Mouse (Mus musculus): ENCODE results near the gene Jade1.
A peak's percentile ranks its signal among the peaks of the same experiment; 100 is the strongest.

Jade1 gene

GRCm38 (mm10) chr3:41552777-41553548 lies 2.6 kb upstream of the Jade1 start:
- no peak for DNase-seq

GRCm38 (mm10) chr3:41553681-41554080 lies 1.9 kb upstream of the Jade1 start:
- DNase-seq, result no peak

GRCm38 (mm10) chr3:41554480-41555475 lies 753 bp upstream of the Jade1 start:
- DNase-seq, result no peak

- no peak for DNase-seq
These were observed 1.1 kb downstream of the Jade1 start for GRCm38 (mm10) chr3:41556451-41557266.

DNA sequence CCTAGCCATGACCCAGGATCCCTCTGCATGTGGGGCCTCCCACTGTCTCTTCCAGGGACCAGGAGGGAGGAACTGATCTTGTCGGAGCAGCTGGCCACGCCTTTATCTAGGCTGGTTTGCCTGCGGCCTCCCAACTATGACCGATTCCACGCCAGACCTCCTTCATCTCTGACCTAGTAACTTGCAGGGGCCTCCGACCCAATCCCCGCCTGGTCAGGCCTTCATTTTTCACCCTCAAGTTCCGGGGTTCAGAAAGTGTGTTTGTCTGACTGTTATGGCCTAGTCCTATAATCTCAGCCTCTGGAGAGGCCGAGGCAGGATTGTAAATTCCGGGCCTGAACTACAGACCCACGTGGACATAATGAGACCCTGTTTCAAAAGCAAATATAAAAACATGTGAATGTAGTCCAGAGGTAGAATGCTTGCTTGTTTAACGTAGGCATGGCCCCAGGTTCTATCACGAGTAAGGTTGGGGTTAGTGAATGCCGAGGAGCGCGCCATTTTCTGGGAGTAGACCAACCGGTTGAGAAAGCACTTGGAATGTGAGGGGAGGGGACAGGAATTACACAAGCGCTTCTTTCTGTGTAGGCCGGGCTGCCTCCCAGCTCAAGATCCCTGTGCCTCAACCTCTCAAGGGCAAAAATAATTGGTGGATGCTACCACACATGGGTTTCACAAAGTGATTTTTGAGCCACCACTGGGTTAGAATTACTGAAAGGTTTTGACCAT lies 1.9 kb downstream of the Jade1 start:
- no peak for DNase-seq

- no peak for DNase-seq
These were observed 5.0 kb downstream of the Jade1 start for GRCm38 (mm10) chr3:41560489-41560888.

DNA sequence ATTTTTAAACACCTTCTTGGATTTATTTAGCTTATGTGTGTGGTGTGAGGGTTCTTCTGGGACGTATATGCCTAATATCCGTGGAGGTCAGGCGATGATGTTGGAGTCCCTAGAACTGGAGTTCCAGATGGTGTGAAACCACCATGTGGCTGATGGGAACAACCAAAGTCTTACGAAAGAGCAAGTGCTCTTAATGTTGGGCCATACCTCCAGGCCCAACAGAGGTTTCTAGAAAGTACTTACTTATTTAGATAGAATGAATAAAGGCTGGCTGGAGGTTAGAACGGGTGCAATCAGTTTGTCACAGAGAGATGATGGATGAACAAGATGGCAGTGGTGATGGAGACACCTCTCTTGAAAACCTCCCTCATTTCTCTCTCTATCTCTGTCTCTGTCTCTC lies 6.3 kb downstream of the Jade1 start:
- DNase-seq, result no peak

GRCm38 (mm10) chr3:41563211-41563931 lies 7.8 kb downstream of the Jade1 start:
- peak; percentile 80 to 82 for DNase-seq

- peak; percentile 19 to 38 for DNase-seq
These were observed 8.5 kb downstream of the Jade1 start for GRCm38 (mm10) chr3:41563997-41564396.

DNA sequence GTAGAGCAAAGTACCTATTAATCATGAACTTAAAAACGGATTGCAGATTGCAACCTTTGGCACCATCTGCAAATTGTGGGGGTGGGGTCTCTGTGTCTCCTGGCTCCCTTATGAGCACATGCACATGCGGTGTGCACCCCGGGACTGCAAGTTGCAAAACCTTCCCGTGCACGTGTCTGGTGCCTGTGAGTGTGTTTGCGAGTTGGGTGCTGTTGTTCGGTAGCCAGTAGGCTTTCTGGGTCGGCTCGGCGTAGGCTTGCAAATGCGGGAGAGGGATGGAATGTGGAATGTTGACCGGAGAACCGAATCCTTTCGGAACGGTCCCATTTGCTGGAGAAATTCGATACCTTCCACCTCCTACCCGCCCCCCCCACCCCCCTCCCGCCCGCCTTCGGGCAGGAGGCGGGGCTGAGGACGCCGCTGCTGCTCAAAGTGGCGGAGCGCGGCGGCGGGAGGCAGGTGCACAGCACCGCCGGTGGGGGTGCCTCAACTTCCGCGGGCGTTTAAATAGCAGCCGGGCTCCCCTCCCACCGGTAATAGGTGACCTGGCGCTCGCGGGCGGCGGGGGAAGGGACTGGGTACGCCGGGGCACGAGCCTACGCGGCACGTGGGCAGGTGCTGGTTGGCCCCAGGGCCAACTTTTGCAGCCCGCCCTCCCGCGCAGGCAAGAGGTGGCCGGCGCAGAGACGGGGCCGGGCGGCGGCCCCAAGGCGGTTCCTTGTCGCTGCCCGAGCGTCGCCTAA lies 9.1 kb downstream of the Jade1 start:
- DNase-seq, result peak; percentile 72 to 82

- peak; percentile 79 to 86 for DNase-seq
These were observed 9.9 kb downstream of the Jade1 start for GRCm38 (mm10) chr3:41565410-41565823.

DNA sequence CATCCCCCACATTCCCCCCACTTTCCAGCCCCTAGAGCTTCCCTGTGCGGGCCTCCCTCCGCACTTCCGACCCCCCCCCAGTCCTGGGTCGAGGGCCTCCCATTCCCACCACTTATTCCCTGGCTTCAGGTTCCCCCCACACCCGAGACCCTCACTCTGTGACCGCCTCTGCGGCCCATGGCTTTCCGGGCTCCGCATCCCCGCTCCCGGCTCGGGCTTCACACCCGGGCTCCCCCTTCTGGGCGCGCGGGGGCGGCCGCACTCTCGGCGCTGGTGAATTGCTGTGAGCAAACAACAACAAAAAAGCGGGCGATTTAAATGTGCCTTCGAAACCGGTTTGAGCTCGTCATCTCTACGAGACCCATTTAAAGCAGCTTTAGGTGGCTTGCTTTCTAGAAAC lies 10.4 kb downstream of the Jade1 start:
- peak; percentile 86 for DNase-seq

DNA sequence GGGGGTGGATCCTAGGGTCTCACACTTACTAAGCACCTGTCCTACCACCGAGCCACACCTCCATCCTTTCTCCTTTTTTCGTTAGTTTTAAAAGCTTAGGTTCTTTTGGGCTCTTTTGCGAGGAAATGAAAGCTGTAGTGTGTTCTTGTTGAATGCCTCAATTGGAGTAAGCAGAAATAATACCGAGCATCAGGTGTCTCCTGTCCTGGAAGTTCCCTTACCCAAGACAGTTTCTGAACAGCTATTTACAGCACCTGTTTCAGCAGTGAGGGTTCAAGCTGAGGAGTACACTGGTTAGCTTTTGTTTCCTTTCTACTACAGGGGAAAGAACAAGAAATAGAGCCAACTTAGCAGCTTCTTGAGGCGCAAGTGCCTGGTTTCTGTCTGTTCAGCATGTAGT lies 14.4 kb downstream of the Jade1 start:
- no peak for DNase-seq

DNA sequence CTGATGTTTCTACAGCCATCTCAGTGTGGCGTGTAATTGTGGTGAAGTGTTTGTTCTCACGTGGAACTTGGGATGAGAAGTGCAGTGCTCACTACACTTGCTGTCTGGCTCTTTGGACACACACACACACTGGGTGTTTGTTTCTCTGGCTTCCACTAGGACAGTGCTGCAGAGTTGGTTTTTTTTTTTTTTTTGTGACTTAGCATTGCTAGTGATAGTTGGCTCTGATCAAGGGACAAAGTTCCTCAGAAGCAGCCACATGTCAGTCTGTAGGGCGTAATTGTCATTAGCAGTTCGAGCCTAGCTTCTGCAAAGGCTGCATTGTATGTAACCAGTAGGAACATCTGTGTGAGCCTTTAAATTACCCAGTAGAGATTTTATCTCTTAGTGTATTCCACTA lies 16.6 kb downstream of the Jade1 start:
- DNase-seq, result no peak

DNA sequence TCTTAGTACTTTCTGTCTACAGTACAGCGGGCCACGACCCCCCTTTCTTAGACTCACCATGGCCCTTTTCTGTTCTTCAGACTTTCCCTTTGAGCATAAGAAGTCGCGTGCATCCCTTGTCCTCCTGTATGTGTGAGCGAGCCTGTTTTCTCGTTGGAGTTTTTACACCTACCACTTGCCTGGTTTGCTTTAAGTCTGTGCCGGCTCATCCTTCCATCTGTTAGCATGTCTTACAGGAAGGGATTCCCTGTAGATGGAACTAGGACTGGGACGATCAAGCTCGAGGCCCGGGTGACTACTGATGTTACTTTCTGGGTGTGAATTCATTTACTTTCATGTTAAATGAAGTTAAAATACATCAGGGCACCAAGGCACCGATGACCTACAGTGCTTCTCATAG lies 17.4 kb downstream of the Jade1 start:
- no peak for DNase-seq

DNA sequence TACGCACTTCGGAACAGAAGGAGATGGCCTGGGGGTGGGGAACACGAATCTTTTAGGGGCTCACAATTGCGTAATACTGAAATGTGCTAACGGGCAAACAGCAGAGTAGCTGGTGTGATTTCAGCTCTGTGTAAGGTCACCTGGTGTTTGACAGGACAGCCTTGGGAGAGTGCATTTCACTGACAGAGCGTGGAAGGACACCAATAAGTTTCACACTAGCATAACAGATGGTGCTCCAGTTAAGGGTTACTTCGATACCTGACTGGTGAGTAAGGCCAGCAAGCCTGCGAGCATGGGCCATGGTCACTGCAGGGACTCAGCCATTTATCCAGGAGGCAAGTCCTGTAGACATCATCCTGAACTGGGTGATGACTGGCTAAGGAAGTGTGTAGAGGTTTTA lies 18.7 kb downstream of the Jade1 start:
- DNase-seq, result no peak

DNA sequence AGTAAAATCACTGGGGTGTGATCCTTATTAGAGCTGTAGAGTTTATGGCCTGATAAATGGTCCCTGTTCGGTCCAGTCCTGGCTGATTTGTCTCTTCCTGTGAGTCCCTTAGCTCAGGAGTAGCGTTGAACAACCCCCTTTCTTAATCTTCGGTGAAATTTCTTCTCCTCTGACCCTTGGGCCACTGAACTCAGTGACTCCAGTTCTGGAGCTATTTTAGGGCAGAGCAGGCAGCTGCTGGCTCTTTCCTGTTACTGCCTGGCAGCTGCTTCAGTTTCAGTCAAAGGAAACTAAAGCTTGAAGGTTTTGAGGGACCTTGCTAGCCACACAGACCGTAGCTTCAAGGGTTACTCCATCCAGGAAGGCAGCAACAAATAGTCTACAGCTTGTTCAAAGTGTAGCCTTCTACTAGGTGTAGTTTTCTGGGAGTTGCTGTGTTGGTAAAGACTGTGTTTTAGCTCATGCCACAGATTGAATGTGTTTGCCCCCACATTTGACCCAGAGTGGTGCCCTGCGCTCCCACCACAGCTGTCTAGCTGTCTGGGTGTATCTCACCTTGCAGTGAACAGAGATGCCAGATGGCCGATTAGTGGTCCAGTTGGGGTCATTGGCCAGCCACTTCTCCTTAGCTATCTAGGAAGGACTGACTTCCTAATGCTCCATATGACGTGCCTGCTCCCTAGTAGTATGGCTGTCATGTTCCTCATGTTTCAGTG lies 19.3 kb downstream of the Jade1 start:
- DNase-seq, result no peak

- no peak for DNase-seq
These were observed 20.4 kb downstream of the Jade1 start for GRCm38 (mm10) chr3:41575971-41576370.

DNA sequence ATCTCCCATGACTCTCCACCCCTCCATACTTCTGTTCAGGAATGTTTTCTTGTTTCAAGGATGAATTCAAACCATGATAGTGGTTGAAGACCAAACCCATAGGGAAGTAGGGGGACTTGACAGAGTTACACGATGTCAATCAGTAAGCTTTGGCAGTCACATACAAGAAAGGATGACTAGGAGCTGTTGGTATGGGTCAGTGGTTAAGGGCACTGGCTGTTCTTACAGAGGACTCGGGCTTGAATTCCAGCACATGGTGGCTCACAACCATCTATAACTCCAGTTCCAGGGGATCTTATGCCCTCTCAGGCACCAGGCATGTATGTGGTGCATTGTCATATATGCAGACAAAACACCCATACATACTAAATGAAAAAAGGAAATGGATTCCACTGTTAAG lies 21.7 kb downstream of the Jade1 start:
- no peak for DNase-seq

DNA sequence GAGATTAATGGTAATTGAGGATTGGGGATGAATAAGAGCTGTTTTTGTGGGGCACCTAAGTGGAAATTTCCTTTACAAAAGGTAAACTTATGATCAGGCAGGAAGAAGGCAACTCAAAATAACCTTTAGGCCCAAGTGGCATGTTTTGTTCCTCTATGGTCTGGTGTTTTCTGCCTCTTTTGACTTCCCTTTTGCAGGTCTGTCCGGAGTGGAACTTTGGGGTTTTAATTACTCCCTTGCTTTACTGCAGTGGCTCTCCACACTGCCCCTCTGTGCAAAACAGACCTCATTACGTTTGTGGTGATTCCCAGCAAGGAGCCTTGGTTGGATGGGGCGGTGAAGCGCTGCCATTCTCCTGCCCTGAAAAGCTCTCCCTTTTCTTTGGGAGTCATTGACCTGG lies 24.3 kb downstream of the Jade1 start:
- no peak for DNase-seq
